Mouse (Mus musculus) stomach, postnatal 0 days (tissue): Measurements from ENCODE around the gene Pkp4.

Experiments used
- CTCF ChIP-seq: IDR thresholded peaks from 2 replicates; pipeline ENCODE4 v1.5.1; 2016; ENCODE audit warnings: antibody characterized with exemption, low read depth, mild to moderate bottlenecking, moderate library complexity
- EP300 ChIP-seq: optimal IDR thresholded peaks from 2 replicates; pipeline ENCODE3; 2016; ENCODE audit warnings: antibody characterized with exemption

DNA sequence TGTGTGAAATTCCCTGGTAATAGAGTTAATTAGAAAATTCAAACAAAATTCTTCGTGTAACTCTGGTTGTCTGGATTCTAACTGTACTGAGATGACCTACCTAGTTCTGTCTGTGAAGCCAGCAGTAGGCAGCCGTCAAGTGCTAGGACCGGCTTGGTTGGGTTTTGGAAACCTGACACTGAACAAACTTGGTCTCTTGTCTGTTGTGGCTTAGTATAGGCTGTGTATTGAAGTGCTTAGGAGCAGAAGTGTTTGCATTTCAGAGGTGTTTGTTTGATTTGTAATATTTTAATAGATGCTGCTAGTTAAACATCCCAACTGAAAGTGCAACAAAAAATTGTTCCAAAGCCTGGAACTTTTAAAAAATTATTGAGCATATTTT, 9.5 kb downstream of the Pkp4 start:
- TF ChIP-seq EP300 (no peak), CTCF (no peak)
